Mouse (Mus musculus) frontal cortex, adult 2 months (tissue): ENCODE data around the gene Eif3i. TPM values are rescaled to one million over a fixed set of nuclear protein-coding genes. Genes with fewer than 3 reads are reported as not detected.
"Not testable (repeated sequence)": the region's sequence is repeated elsewhere in the genome, so short reads cannot be mapped to it uniquely, and the experiment has no call there.

Source experiments
- DNase-seq, 2 experiments: peaks; one replicate each; pipeline ENCODE4 v3.0.0; 2022; ENCODE audit warnings: low spot score in 1 of 2; ENCODE audit errors: extremely low spot score in 1 of 2
- polyA plus RNA-seq: library from polyadenylated mRNA; depleted of rRNA; stranded (reverse); fragments of >200 nt; gene quantifications from 2 replicates; pipeline ENCODE4 v1.2.3, GENCODE M21; 2012; rRNA removed

Gene Eif3i
- polyA plus RNA-seq, 1 experiment = 219 TPM

GRCm38 (mm10) chr4:129549306-129549705, 51.1 kb downstream of the Eif3i start:
- DNase-seq = peak in 1 of 2 experiments; percentile 30

- not testable (repeated sequence) for DNase-seq
Observed at GRCm38 (mm10) chr4:129547631-129548030, 52.8 kb downstream of the Eif3i start.

GRCm38 (mm10) chr4:129544106-129544505, 56.3 kb downstream of the Eif3i start:
- DNase-seq = no peak

GRCm38 (mm10) chr4:129542592-129543141, 57.8 kb downstream of the Eif3i start, which contains the start of gene Hdac1:
Gene Hdac1 (minus strand): TSS chr4:129542713.
- peak; percentile 94 to 95 for DNase-seq

Other genes with a start within 250 kb of the Eif3i start
- gene Zbtb8a, start 222.5 kb downstream of the Eif3i start, polyA plus RNA-seq = 8.5 and 9.2 TPM in 2 replicates
- 2.0 and 2.6 TPM in 2 replicates for gene Zbtb8b, start 159.8 kb downstream of the Eif3i start, polyA plus RNA-seq
- gene Bsdc1, start 139.1 kb downstream of the Eif3i start, polyA plus RNA-seq = 36.5 and 37.9 TPM in 2 replicates
- 0.11 and 0.26 TPM in 2 replicates for gene Tssk3, start 109.6 kb downstream of the Eif3i start, polyA plus RNA-seq
- 1.2 and 1.6 TPM in 2 replicates for gene Fam229a, start 109.5 kb downstream of the Eif3i start, polyA plus RNA-seq
- gene Marcksl1, start 87.1 kb downstream of the Eif3i start, polyA plus RNA-seq = 233 TPM in 2 replicates
- gene Hdac1, start 57.9 kb downstream of the Eif3i start, polyA plus RNA-seq = 61.8 and 70.6 TPM in 2 replicates
- 3.4 and 3.9 TPM in 2 replicates for gene Lck, start 27.0 kb downstream of the Eif3i start, polyA plus RNA-seq
- 0.84 and 1.4 TPM in 2 replicates for gene Fam167b, start 22.1 kb downstream of the Eif3i start, polyA plus RNA-seq
- gene Tmem234, start within 50 bp of the Eif3i start, polyA plus RNA-seq = 139 and 143 TPM in 2 replicates
- gene Dcdc2b, start 13.6 kb upstream of the Eif3i start, polyA plus RNA-seq = 11.6 and 13.7 TPM in 2 replicates
- gene Iqcc, start 18.5 kb upstream of the Eif3i start, polyA plus RNA-seq = 32.0 and 34.9 TPM in 2 replicates
- gene Ccdc28b, start 23.3 kb upstream of the Eif3i start, polyA plus RNA-seq = 105 and 107 TPM in 2 replicates
- 31.9 and 36.2 TPM in 2 replicates for gene Txlna, start 40.4 kb upstream of the Eif3i start, polyA plus RNA-seq
- 43.6 and 49.5 TPM in 2 replicates for gene Kpna6, start 72.1 kb upstream of the Eif3i start, polyA plus RNA-seq
- gene Tmem39b, start 96.2 kb upstream of the Eif3i start, polyA plus RNA-seq = 19.9 and 21.1 TPM in 2 replicates
- gene Khdrbs1, start 141.7 kb upstream of the Eif3i start, polyA plus RNA-seq = 52.0 and 53.0 TPM in 2 replicates
- 77.1 and 82.1 TPM in 2 replicates for gene Ptp4a2, start 210.6 kb upstream of the Eif3i start, polyA plus RNA-seq